Mouse (Mus musculus) bone marrow macrophage, adult 2 months (primary cell): Measurements from ENCODE around the gene Marc2. TPM values are rescaled to one million over a fixed set of nuclear protein-coding genes. Genes with fewer than 3 reads are reported as not detected.

Experiments
- H3K27ac ChIP-seq: 2 replicates; pipeline ENCODE4 v1.5.1; 2012; ENCODE audit warnings: low read depth, low read length; ENCODE audit not compliant: insufficient read depth
- H3K4me1 ChIP-seq: 2 replicates; pipeline ENCODE4 v1.6.1; 2012; ENCODE audit warnings: low read length; ENCODE audit not compliant: control insufficient read depth, insufficient read depth
- H3K4me3 ChIP-seq: 2 replicates; pipeline ENCODE4 v1.5.1; 2012; ENCODE audit warnings: mild to moderate bottlenecking, low read length, moderate library complexity; ENCODE audit not compliant: insufficient read depth
- CTCF ChIP-seq: IDR thresholded peaks from 2 replicates; pipeline ENCODE4 v1.5.1; 2012; ENCODE audit warnings: low read depth, mild to moderate bottlenecking, low read length, moderate library complexity
- POLR2A ChIP-seq: IDR thresholded peaks from 2 replicates; pipeline ENCODE4 v1.6.1; 2012; ENCODE audit warnings: mild to moderate bottlenecking, low read depth, low read length, borderline replicate concordance
- polyA plus RNA-seq: library from polyadenylated mRNA; stranded (reverse); fragments of >200 nt; gene quantifications from 2 replicates; pipeline ENCODE4 v1.2.4, GENCODE M21; 2012; ENCODE audit not compliant: missing spikeins, insufficient read depth, insufficient read length

Marc2 gene
- polyA plus RNA-seq, 1 experiment: 143 TPM

DNA sequence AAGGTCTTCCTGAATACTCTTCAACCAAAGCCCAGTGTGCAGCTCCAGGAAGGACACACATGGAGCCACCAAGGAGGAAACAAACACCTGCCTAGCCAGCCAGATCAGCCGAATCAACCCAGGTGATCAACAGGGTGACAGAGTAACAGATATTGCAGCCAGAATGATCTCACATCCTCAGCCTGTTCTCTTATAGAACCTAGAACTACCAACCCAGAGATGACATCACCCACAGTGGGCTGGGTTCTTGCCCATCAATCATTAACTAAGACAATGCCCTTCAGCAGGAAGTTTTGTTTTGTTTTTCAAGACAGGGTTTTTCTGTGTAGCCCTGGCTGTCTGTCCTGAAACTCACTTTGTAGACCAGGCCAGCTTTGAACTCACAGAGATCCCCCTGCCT, 12.0 kb upstream of the Marc2 start:
- no peaks in the 10 kb centered on the region for H3K4me1 ChIP-seq
- TF ChIP-seq POLR2A (no peak), CTCF (no peak)
- H3K4me3 ChIP-seq: no peak overlapping the region
- no peak overlapping the region for H3K27ac ChIP-seq

DNA sequence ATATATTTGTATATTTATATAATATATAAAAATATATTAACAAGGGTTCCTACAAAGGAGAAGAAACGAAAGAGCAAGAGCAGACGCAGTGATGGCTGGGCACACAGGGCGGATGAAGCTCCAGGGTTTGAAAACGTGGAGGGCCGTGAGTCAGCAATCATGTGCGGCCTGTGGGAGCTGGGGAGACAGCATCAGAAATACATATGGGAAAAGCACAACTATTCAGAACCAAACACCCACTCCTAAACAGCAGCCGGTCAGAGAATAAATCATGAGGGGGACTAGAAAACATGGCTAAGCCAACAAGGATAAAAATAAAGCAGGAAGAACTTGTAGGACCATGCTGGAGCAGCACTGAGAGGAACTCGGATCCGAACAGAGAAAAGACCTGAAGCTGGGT, 11.0 kb upstream of the Marc2 start:
- H3K4me1 ChIP-seq: no peaks in the 10 kb centered on the region
- no peak overlapping the region for H3K27ac ChIP-seq
- no peak for TF ChIP-seq POLR2A
- no peak for TF ChIP-seq CTCF

DNA sequence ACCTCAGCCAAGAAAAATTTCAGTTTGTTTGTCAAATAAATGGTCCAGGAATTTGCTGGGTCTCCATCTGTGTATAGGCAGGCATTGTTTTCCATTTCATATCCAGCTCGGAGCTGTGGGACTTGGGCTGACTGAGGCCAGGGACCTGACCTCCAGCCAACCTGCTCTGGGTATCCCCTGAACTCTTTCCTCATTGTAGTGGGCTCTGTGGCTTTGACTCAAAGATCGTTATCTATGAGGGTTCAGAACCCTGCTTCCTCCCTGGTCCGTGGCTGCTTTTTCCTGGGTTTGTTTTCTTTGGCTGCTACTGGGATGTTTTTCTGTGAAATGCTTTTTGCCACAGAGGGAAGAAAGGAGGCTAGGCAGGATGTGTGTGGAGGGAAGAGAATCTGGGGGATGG, 7.7 kb upstream of the Marc2 start:
- H3K27ac ChIP-seq: no peak overlapping the region
- H3K4me3 ChIP-seq: no peak overlapping the region
- TF ChIP-seq POLR2A (no peak), CTCF (no peak)
- H3K4me1 ChIP-seq: peaks cover 4% of the 10 kb centered on the region

More for the DNA sequence above, 11.0 kb upstream of the Marc2 start:
- H3K4me3 ChIP-seq: no peak overlapping the region

DNA sequence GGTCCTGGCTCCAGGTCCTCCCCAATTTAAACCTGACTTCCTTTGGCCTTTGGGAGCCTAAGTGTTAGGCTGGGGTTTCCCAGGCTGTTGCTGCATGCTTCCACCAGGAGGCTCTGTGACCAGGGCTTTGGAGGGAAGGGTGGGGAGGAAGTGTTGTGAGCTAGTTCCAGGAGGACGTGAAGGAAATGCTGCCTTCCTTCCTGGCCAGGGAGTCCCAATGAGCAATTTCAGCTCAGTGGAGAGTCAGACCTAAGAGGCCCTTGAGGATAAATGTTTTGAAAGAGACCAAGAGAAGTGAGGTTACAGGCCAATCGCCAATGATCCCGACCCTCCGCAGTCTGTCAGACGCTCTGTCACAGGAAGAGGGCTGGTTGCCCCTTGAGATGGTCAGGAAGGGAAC, 7.1 kb upstream of the Marc2 start:
- H3K4me3 ChIP-seq: no peak overlapping the region
- no peak overlapping the region for H3K27ac ChIP-seq
- H3K4me1 ChIP-seq: peaks cover 4% of the 10 kb centered on the region
- TF ChIP-seq POLR2A (no peak), CTCF (peak; percentile 56; the same call in 1 of the 2 replicates)

DNA sequence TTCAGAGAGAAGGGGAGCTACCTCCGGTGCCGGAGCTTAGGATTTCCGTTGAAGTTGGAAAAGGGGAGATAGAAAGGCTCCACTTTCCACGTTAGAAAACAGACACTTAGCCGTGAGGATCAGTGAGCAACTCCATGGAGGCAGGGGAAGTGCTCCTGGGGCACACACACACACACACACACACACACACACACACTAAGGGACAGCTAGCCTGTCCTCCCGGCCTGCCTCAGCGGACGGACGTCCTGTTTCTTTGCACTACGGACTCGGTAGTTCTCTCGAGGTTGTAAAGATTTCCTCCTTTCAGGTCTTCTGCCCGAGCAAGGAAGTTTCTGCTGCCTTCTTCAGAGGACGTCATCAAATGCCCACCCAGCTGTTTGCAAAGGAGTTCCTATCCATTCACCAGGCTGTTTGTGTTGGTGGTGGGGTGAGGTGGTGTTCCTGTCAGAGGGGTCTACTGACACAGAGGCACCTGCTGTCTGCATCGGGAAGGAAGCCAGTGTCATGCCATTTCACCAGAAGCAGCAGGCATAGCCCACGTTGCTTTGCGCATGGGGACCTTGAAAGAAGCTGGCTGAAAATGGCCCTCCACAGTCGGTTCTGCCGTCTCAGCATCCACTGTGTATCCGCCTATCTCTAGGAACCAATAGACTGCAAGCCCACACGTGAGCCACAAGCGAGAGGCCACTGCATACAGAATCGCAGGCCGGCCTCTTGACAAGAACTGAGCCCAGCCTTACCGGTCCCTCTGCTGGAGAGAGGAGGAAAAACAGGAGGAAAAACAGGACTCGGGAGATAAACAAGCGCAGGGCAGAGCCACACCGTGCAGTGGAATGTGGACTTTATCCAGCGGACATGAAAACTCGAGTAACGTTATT, 5.7 kb upstream of the Marc2 start:
- no peak overlapping the region for H3K4me3 ChIP-seq
- peaks cover 4% of the 10 kb centered on the region for H3K4me1 ChIP-seq
- no peak for TF ChIP-seq POLR2A
- H3K27ac ChIP-seq: no peak overlapping the region

DNA sequence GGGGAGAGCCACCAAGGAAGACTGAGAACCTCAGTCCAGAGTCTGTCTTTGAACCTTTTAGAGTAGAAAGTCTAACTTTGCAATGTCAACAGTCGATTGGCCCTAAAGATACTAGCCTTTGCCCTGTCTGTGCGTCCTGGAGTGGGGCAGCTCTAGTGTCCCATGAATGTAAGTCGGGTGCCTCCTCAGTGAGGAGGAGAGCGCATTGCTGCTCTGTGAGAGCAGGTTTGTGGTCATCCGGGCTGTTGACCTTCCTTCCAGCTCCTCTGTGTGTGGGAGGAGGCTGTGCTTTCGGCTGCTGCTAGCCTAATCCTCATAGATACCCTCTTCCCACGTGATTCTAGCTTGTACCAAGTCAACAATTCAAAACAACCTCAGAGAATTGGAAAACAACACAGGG, 4.9 kb upstream of the Marc2 start:
- H3K4me3 ChIP-seq: no peak overlapping the region
- no peak overlapping the region for H3K27ac ChIP-seq
- peaks cover 4% of the 10 kb centered on the region for H3K4me1 ChIP-seq
- TF ChIP-seq CTCF: no peak
- TF ChIP-seq POLR2A: no peak

DNA sequence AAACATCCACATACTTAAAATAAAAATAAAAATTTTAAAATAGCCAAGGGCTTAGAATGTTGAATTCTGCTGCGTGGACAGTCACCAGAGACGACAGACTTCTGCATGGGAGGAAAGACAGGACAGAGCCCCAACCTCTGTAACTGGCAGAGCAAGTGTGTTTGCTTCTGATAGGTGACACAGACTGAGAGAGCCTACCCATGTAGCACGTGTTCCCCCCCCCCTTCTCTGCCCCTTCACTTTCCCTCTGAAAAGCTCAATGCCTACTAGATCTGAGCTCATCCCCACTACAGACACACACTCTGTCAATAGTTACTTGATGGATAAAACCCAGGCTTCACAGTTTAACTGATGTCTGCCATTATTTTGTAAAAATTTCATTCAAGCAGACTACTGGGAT, 722 bp upstream of the Marc2 start:
- Histone ChIP-seq H3K4me1 (peaks cover 15% of the 10 kb centered on the region), H3K27ac (no peak overlapping the region), H3K4me3 (no peak overlapping the region)
- TF ChIP-seq CTCF: no peak
- TF ChIP-seq POLR2A: no peak

DNA sequence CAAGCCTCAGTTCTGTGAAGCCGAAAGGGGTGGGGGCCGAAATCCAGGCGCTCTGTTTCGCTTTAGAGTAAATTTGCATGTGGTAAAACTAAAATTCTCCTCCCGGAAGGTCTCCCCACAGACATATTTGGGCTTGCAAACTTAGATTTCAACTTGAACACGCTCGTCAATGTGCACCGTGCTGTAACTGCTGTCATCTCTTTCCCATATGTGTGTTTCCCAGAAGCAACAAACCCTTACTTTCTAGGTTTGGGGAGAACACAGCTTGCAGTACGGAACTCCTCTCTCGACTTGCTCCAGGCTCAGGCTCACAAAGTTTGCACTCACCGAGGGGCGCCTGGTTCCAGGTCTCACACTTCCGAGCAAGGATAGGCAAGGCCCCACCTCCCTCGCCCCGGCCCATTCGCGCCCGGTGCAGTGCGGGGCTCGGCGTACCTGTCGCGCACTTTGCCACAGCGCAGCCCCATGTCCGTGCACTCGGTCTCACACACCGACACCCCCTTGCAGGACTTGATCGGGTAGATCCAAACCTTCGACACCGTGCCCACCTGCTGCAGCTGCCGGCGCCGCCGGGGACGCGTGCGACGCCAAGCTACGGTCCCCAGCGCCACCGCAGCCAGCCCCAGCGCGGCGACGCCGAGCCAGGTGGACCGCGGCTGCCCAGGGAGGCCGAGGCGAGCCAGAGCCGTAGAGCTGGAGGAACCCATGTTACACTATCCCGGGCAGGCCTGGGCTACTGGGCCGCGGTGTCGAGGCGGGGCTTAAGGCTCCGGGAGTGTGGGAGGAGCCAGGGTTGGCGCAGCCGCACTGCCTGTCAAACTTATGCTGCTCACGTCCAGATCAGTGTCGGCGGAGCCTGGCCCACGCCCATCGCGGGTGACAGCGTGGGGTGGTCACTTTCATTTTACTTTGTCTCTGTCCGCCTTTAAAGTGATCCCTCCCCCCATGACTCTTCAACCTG, 860 bp downstream of the Marc2 start:
- Histone ChIP-seq H3K4me1 (peaks cover 23% of the 10 kb centered on the region), H3K4me3 (peak overlapping the region; percentile 78), H3K27ac (peak overlapping the region; percentile 17)
- TF ChIP-seq CTCF (no peak), POLR2A (no peak; the same call in 1 of the 2 replicates)

DNA sequence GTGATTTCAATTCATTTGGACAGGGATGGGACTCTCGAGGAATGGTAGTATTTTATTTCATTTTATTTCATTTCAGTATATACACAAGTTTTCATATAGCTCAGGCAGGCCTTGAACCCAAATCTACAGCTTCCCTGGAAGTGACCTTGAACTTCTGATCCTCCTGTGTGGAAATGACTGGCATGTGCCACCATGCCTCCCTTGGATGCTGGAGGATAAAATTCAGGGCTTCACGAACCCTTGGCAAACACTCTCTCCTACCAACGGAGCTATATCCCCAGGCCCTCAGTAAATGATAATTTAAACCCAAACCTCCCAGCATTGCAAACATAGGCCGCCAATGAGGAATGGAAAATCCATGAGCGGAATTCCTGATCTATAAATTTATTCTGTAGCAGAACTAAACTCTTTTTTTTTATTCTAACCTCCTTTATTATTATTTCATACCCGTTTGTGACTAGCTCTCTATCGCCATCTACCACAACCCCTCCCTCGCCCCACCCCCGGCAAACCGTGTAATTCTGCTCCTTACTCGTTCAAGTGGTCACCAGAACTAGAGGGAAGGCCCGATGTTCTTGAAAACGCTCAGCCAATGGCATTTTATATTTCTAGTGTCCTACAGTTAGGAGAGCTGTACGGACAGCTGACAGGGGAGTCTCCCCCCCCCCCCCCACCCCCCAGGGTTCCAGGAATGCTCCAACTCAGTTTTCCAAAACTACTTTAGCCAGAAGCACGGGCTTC, 1.8 kb downstream of the Marc2 start:
- H3K27ac ChIP-seq: peak overlapping the region; percentile 17; the same call in 1 of the 2 replicates
- peak overlapping the region; percentile 78 for H3K4me3 ChIP-seq
- peaks cover 23% of the 10 kb centered on the region for H3K4me1 ChIP-seq
- TF ChIP-seq CTCF: no peak
- no peak for TF ChIP-seq POLR2A

DNA sequence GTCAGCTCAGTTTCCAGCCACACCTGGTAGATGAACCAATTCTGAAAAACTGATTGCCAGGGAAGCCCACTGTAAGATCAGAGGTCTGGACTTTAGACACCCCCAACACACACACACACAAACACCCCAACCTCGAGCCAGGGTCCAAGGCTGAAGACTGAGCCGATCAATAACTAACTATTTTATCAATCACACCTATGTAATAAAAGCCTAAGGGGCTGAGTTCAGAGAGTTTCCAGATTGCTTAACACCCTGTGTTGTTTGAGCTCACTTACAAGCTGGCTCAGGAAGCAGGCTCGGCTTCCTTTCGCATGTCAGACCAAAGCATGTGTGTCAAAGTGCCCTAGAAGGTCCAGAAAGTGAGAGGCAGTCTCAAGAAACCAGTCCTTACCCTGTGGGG, 8.6 kb downstream of the Marc2 start:
- TF ChIP-seq POLR2A (no peak), CTCF (no peak)
- H3K27ac ChIP-seq: no peak overlapping the region
- no peak overlapping the region for H3K4me3 ChIP-seq
- H3K4me1 ChIP-seq: peaks cover 11% of the 10 kb centered on the region
